Mouse (Mus musculus) heart, postnatal 36 days (tissue): Measurements from ENCODE around the gene Spz1. TPM values are rescaled to one million over a fixed set of nuclear protein-coding genes. Genes with fewer than 3 reads are reported as not detected.

Source experiments
- DNase-seq, 2 experiments: peaks; one replicate each; pipeline ENCODE4 v3.0.0; 2021 to 2022
- intact Hi-C: fragments of 180-260 bp; cut with DNase I; formaldehyde crosslinking; loops from one replicate; pipeline ENCODE4 v1.15.1; 2025
- total RNA-seq, 2 experiments: library from RNA; stranded (reverse); gene quantifications; 2 replicates each; pipeline ENCODE4 v1.2.3; 2021

Spz1 gene
- total RNA-seq, 2 experiments from 2014 or later, result not detected

- intact Hi-C loops, result loop anchor here (1.0 kb wide), 2 partner anchors 123 to 161 kb away; no protein-coding TSS in a partner anchor
- peak; percentile 76 for DNase-seq
These were observed 4.5 kb upstream of the Spz1 start for GRCm38 (mm10) chr13:92580220-92581043.

DNA sequence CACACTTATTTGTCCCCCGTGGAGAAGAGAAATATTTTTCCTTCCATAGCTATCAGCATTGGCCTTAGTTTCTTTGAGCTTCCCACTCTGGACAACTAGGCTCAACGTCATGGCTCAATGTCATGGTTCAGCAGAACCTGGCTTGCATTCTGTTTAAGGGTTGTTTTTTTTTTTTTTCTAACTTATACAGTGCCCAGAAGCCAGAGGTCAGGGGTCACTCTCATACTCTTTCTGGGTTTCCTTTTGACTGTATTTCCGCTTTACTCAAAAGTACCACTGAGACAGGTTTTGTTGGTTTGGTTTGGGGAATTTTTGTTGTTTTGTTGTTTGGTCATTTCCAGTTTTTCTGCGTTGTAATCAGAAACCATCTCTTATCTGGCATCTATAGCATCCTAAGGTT lies 2.2 kb upstream of the Spz1 start:
- intact Hi-C loops, result no loop called here
- no peak for DNase-seq

DNA sequence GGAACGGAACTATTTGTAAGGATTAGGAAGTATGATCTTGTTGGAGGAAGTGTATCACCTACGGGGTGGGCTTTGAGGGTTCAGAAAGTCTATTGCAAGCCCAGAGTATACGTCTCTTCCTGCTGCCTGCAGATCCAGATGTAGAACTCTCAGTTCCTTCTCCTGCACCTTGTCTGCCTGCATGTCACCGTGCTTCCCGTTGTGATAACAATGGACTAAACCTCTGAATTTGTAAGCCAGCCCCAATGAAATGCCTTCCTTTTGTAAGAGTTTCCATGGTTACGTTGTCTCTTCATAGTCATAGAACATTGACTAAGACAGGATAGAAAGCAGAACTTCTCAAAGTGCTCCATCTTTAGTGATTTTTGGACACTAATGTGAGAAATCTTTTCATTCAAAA lies 716 bp upstream of the Spz1 start:
- intact Hi-C loops, result no loop called here
- no peak for DNase-seq

GRCm38 (mm10) chr13:92559429-92559828 lies 16.5 kb downstream of the Spz1 start:
- intact Hi-C loops, result no loop called here
- DNase-seq, result no peak

GRCm38 (mm10) chr13:92557229-92557628 lies 18.7 kb downstream of the Spz1 start:
- no peak for DNase-seq
- intact Hi-C loops, result no loop called here

DNA sequence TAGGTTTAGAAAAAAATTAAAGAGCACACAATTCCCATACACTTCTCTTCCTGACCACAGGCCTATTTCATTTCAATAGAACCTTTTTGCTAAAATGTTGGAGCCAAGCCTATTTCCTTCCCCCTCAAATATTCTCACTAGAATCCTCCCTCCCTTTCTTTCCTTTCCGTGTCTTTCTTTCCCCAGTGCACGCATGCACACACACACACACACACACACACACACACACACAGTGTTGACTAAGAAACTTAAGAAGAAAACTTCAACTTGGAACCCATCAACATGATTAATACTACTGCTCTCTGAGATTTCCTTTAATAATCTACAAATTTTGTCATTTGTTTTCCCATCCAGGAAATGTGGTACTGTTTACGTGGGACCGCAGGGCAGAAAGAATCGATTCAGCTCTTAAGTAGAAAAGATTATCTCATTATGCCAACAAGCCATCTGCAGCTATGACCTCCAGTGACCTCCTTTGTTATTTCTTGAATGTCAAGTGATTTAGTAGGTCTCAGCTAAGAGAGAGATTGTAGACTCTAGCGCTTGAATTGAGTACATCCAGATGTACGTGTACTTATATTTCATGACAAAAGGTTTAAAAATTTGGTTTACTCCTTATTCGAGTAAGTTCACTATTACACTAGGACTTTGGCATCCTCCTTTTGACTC lies 19.4 kb downstream of the Spz1 start:
- intact Hi-C loops, result no loop called here
- no peak for DNase-seq

GRCm38 (mm10) chr13:92547093-92547492 lies 28.9 kb downstream of the Spz1 start:
- DNase-seq, result no peak

GRCm38 (mm10) chr13:92540997-92541396 lies 35.0 kb downstream of the Spz1 start:
- no peak for DNase-seq
- intact Hi-C loops, result no loop called here

More at GRCm38 (mm10) chr13:92547093-92547492, 28.9 kb downstream of the Spz1 start:
- intact Hi-C loops, result no loop called here

DNA sequence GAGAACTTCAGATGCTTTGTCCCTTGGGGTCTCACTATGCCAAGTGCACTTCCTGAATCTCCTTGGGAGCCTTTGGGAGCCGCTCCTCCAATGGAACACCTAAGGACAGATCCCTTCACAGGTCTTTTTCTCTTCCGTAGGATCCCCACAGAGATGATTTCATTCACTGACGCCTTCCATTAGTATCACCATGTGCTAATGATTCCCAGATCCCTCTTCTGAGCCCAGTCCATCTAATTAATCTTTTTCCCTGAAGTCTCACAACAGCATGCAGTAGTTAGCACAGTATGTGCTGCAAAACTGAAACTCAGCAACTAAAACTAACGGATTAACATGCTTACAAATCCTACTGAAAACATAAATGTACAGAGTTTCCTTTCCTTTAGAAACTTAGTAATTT lies 36.8 kb downstream of the Spz1 start:
- DNase-seq, result no peak

DNA sequence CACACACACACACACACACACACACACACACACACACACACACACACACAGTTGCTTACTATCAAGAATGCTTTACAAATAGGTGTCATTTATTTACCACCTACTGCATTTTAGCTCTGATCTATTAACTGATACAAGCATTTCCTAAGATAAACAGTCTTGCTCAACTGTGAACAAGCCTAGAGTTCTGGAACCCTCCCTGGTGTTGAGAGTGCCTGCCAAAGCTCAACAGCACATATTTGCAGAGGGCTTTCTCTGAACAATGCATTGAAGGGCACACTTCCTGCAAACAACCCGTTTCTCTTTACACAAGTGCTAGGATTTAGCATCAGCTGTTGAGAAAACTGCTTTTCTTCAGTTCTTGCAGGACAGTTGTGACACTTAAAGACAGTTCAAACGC lies 42.2 kb downstream of the Spz1 start:
- intact Hi-C loops, result loop anchor here (5.0 kb wide), 1 partner anchor 74 kb away; no protein-coding TSS in a partner anchor
- no peak for DNase-seq

More for the DNA sequence above, 36.8 kb downstream of the Spz1 start:
- intact Hi-C loops, result no loop called here

GRCm38 (mm10) chr13:92532216-92532615 lies 43.8 kb downstream of the Spz1 start:
- no peak for DNase-seq
- intact Hi-C loops, result loop anchor here (5.0 kb wide), 1 partner anchor 75 kb away; no protein-coding TSS in a partner anchor

GRCm38 (mm10) chr13:92531237-92531636 lies 44.7 kb downstream of the Spz1 start:
- intact Hi-C loops, result loop anchor here (2.0 to 5.0 kb wide), 2 partner anchors 76 to 662 kb away; partner anchors contain the start of gene Tent2
- no peak for DNase-seq

DNA sequence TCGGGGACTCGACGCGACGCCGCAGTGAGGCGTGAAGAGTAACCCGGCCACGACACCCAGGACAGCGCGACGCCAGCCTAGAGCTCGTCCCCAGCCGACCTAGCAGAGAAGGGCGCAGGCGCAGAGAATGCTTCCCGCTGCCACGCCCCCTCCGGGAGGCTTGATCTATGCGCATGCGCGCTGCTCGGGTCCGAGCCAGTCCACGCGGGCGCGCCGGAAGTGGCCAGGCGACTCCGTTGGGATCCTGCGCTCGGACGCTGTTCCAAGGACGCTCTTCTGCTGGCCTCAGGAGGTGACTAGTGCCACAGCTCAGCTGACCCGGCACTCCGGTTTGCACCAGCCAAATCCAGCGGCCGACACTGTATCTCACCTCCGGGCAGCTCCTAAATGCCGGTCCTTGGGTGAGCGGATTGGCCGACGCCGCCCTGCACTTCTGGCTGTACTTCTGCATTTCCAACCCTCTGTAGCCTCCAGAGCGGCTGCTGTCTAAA lies 45.2 kb downstream of the Spz1 start, which contains the start of gene Zfyve16:
Zfyve16 (minus strand) TSS at position 148 of the 491 bp plus-strand sequence.
- intact Hi-C loops, result loop anchor here (2.0 to 5.0 kb wide), 2 partner anchors 77 to 662 kb away; partner anchors contain the start of gene Tent2
- DNase-seq, result peak; percentile 99 to 100

DNA sequence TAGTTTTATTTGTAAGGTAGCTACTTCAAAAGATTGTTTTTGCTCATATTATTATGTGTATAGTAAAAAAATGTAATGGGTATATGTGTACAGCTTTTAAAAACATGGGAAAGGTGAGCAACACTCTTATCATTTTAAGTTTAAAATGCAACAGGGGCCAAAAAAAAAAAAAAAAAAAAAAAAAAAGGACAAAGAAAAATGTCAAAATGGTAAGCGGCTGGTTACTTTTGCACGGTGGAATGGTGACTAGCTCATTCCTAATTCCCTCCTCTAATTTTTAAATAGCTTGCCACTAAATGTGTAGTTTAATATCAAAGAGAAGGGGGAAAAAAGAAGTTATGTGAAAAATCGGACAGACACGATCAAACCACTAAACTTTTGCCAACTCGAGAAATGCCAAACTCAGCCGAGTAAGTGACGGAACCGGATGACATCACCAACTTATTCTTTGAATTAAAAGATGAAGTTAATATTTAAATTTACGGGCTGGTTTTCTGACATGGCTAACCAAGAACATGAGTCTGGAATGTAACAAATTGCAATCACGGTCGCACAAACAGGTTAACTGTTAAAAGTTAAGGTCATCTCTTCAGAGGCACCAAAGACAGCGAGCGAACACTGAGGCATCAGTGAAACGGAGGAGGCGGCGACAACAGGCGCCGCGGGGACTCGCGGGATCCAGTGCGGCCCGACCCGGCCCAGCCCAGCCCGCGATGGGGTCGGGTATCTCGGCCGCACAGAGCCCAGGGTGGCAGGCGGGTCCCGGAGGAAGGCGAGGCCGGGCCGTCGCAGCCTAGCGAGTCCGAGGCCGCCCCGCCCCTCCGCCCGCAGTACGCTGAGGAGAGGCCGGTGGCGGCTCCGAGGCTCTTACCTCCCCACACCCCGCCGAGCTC lies 45.9 kb downstream of the Spz1 start:
- no peak for DNase-seq
- intact Hi-C loops, result loop anchor here (2.0 to 5.0 kb wide), 2 partner anchors 77 to 663 kb away; partner anchors contain the start of gene Tent2

Other genes with a start within 250 kb of the Spz1 start
- 1 to 10 TPM in 1 of 2 experiments, under 1 TPM in 1; 0.87 to 1.2 TPM for gene Dhfr, start 221.4 kb downstream of the Spz1 start, total RNA-seq
- gene Msh3, start 221.2 kb downstream of the Spz1 start, total RNA-seq, result 10 to 100 TPM in 1 of 2 experiments, 1 to 10 TPM in 1; 9.5 to 11.3 TPM
- under 1 TPM in 1 of 2 experiments, not detected in 1; 0.08 TPM for gene Ankrd34b, start 150.3 kb downstream of the Spz1 start, total RNA-seq
- gene Fam151b, start 92.2 kb downstream of the Spz1 start, total RNA-seq, result 1 to 10 TPM; 1.8 to 2.5 TPM
- gene Zfyve16, start 45.3 kb downstream of the Spz1 start, total RNA-seq, result 10 to 100 TPM; 11.4 to 12.4 TPM
- gene Serinc5, start 34.9 kb upstream of the Spz1 start, total RNA-seq, result 10 to 100 TPM; 15.4 to 18.5 TPM
- 1 to 10 TPM; 3.4 to 3.6 TPM for gene Thbs4, start 218.6 kb upstream of the Spz1 start, total RNA-seq